Mouse (Mus musculus) NIH3T3 (cell line): ENCODE measurements at regions not wholly inside any gene's neighbourhood (a gene's known extent, or its start where the extent isn't known, plus 50 kb on each side); places are given as distances from the start of the nearest gene placed in this dataset.
"Not testable (repeated sequence)": the region's sequence is repeated elsewhere in the genome, so short reads cannot be mapped to it uniquely, and the experiment has no call there.

Experiments used
- DNase-seq: peaks from one replicate; pipeline ENCODE4 v3.0.0-alpha.2; 2012; ENCODE audit warnings: low read depth

- DNase-seq, result not testable (repeated sequence)
Measured at GRCm38 (mm10) chr6:48341367-48341766, 54.0 kb upstream of the Krba1 start.

GRCm38 (mm10) chr6:48336964-48337363 lies 58.4 kb upstream of the Krba1 start:
- not testable (repeated sequence) for DNase-seq

- DNase-seq, result peak; percentile 49
Measured at GRCm38 (mm10) chr6:48288011-48288410, 107.4 kb upstream of the Krba1 start.

- not testable (repeated sequence) for DNase-seq
Measured at GRCm38 (mm10) chr6:48279646-48280045, 115.7 kb upstream of the Krba1 start.

GRCm38 (mm10) chr6:48261563-48261962 lies 133.8 kb upstream of the Krba1 start:
- DNase-seq, result not testable (repeated sequence)

- not testable (repeated sequence) for DNase-seq
Measured at GRCm38 (mm10) chr6:48252989-48253388, 142.4 kb upstream of the Krba1 start.

- DNase-seq, result no peak
Measured at GRCm38 (mm10) chr6:48251954-48252353, 143.4 kb upstream of the Krba1 start.

GRCm38 (mm10) chr6:48244191-48244590 lies 151.2 kb upstream of the Krba1 start:
- not testable (repeated sequence) for DNase-seq

- DNase-seq, result peak; percentile 84
Measured at GRCm38 (mm10) chr6:48227431-48227830, 141.0 kb upstream of the Zfp746 start.

- DNase-seq, result no peak
Measured at GRCm38 (mm10) chr6:48224206-48224605, 137.8 kb upstream of the Zfp746 start.

GRCm38 (mm10) chr6:48222971-48223370 lies 136.6 kb upstream of the Zfp746 start:
- no peak for DNase-seq

GRCm38 (mm10) chr6:48221806-48222205 lies 135.4 kb upstream of the Zfp746 start:
- not testable (repeated sequence) for DNase-seq

GRCm38 (mm10) chr6:48215212-48215611 lies 128.8 kb upstream of the Zfp746 start:
- DNase-seq, result no peak

GRCm38 (mm10) chr6:48209739-48210138 lies 123.3 kb upstream of the Zfp746 start:
- no peak for DNase-seq

- DNase-seq, result no peak
Measured at GRCm38 (mm10) chr6:48209103-48209502, 122.7 kb upstream of the Zfp746 start.

- no peak for DNase-seq
Measured at GRCm38 (mm10) chr6:48205722-48206121, 119.3 kb upstream of the Zfp746 start.

GRCm38 (mm10) chr6:48199951-48200350 lies 113.6 kb upstream of the Zfp746 start:
- DNase-seq, result peak; percentile 65

- DNase-seq, result peak; percentile 12
Measured at GRCm38 (mm10) chr6:48198806-48199205, 112.4 kb upstream of the Zfp746 start.

GRCm38 (mm10) chr6:48197696-48198378 lies 111.4 kb upstream of the Zfp746 start:
- no peak for DNase-seq

GRCm38 (mm10) chr6:48188363-48188762 lies 102.0 kb upstream of the Zfp746 start:
- not testable (repeated sequence) for DNase-seq

GRCm38 (mm10) chr6:48185311-48185710 lies 98.9 kb upstream of the Zfp746 start:
- DNase-seq, result no peak

- DNase-seq, result no peak
Measured at GRCm38 (mm10) chr6:48178360-48179120, 92.1 kb upstream of the Zfp746 start.

- peak; percentile 90 for DNase-seq
Measured at GRCm38 (mm10) chr6:48177936-48178335, 91.5 kb upstream of the Zfp746 start.
